Mouse (Mus musculus) urinary bladder, adult 2 months (tissue): Measurements from ENCODE around the gene Cdc42. TPM values are rescaled to one million over a fixed set of nuclear protein-coding genes. Genes with fewer than 3 reads are reported as not detected.

Source experiments
- DNase-seq: peaks from one replicate; pipeline ENCODE4 v3.0.0; 2022; ENCODE audit warnings: low spot score
- polyA plus RNA-seq: library from polyadenylated mRNA; depleted of rRNA; stranded (reverse); fragments of >200 nt; gene quantifications from 2 replicates; pipeline ENCODE4 v1.2.3, GENCODE M21; 2012; rRNA removed

The Cdc42 gene
- polyA plus RNA-seq, 1 experiment: 326 TPM

DNA sequence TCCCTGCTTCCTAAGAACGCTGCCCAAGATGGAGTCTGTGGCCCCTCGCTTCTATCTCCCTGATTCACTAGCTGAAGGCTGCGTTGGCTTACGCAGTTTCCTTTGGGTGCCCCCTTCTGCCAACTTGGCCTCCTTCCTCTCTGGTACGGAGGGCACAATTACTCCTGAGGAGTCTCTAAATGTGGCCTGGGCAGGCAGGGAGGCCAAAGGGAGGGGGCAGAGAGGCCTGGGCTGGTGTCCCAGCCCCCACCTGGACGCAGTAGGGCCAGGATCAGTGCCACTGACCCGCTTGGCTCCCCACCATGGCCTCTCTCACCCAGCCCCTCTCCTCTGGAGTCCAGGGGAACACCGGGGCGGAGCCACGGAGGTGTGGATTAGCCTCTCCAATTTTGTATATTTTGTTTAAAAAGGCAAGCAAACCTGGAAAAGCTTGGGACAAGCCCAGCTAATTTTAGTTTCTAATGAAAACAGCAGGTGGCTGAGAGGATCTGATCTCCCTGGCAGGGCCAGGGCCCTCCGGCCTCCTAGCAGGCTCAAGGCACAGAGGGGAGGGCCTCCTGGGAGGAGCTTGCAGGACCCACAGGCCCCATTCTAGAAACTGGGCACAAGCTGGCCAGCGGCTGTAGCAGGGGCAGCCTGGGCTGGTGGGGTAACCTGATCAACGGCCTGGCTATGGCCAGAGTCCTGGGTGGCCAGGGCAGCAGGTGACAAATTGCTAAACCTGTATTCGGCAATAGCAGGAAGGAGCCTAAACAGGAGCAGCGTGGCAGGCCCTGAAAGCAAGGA is 71.5 kb downstream of the Cdc42 start:
- no peak for DNase-seq

DNA sequence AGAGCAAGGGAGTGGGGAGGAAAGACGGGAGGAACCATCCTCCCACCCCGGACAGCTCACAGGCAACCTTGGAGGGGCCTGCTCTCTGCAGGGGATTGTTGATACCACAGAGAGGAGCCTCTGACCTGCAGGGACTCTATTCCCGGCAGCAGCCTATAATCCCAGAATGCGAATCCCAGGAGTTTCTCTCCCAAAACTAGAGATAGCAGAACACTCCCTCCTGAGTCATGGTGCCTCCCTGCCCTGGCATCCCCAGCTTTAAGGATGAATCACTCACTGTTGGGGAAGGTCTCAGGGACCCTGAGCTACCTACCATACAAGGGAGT is 74.2 kb downstream of the Cdc42 start:
- no peak for DNase-seq

DNA sequence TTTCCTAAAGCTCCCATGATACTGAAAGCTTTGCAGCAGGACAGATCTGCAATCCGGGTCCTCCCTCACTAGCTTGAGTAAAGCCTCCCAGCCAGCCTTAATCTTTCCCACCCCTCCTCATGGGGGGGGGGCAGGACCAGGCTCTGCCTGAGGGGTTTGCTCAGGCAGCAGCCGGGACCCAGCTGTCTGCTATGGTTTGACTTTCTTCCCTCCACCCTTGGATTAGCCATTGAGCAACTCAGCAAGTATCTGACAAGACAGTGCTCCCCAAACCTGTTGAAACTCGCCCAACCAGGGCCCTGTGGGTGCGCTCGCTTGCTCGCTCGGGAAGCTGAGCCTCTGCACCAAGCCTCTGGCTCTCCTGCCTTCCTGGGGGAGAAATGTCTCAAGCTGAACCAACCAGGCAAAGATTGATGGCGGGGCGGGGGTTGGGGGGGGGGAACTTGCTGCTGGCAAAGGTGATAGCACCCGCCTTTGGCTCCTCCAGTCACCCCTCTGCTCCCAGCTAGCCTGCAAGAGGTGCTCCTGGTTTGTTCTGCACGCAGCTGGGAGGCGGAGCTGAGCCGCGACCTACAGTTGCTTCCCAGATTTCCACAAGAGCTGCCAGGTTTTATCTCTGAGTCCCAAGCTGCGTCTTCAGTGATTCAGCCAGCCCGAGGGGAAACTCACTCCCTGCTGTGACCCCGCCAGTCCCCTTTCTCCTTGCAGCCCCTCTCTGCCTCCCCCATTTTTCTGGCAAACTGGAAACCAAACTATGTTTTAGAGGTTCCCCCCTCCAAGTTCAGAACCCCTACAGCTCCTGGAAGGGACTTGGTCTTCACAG is 74.7 kb downstream of the Cdc42 start:
- no peak for DNase-seq

DNA sequence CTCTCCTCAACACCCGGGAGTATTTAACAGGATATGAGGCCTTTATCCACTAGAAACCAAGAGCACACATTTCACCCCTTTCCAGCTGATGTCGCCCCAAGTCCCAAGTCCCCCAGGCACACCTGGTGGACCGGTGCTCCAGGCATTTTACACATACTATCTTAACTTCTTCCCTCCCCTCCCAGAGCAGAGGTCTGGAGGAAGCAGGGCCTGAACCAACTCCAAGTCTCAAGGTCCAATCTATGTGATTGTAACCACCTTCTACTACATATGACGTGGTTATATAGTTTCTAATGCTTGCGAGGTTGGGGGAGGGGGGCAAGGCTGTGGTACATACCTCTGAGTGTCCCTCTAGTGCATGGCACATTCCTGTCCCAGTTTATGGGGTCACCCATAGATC is 75.4 kb downstream of the Cdc42 start:
- DNase-seq: no peak

GRCm38 (mm10) chr4:137281273-137281672 is 76.2 kb downstream of the Cdc42 start:
- DNase-seq: no peak

DNA sequence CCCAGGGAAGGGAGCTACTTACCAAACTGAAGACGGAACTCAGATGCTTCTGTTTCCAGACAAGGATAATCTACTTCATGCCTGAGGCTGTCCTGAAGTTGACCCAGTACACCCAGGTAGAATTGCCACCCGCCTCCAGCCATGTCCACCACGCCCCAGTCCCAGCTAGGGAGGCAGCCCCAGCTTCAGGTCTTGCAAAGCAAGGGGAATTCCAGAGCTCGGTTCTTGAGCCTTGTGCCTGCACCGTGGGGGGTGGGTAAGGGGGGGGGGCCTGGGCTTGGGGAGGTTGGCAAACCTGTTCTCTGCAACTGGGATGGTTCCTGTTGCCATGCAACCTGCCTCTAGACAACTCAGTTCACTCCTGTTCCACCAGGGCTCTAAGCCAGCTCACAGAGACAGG is 78.2 kb downstream of the Cdc42 start:
- no peak for DNase-seq

DNA sequence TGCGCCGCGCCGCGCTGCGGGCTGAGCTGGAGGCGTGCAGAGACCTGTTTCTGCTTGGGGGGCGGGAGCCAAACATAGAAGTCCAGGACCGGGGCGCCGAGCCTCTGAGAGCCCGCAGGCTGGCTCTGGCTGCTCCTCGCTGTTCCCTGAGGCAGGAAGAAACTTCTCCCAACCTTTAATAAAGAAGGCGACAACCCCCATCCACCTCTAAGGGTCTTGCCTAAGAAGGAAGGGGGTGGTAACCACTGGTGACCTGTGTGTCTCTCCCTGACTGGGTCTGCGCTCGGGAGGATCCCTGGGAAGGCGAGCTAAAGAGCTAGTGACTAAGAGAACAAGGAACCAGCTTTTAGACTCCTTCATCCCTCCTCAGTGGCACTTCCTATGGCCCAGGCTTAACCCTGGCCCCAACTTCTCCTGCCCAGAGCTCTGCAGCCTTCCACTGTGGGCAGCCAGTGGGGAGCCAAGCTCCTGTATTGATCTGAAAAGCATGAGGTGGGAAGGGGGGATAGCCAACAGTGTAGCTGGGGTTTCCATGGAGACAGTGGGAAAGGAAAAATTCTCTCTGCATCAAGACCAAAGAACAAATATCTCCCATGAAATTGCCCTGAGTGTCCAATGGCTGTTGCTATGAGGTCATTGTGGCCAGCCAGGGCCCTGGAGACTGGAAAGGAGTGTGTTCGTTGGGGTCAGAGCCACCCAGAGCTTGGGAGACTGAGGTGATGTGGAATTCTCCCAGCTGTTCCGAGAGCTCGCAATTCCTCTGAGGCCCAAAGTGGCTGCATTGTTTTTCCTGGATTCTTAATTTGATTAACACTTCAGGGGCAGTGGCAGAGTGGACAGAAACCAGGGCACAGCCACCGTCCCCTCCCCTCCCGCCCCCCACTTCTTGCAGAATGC is 79.1 kb downstream of the Cdc42 start:
- DNase-seq: no peak

DNA sequence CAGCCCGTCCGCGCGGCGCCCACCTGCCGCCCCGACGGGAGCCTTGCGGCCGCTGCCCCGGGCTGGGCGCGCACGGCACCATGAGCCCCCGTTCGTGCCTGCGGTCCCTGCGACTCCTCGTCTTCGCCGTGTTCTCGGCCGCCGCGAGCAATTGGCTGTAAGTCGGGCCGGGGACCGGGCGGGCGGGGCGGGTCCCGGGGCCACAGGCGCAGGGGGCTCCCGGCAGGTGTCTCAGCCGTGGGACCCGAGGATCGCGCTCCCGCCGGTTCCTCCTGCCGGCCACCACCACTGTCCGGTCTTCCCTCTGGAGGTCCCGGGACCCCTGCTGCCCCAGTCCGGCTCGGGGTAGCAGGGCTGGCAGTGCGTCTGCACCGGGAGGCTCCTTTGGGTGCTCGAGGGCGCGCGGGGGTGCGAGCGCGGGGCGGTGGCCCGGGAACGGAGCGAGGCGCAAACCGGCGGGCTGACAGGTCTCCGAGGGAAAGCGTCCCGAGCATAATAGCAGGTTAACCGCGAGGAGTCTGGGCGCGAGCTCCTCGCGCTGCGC is 79.8 kb downstream of the Cdc42 start:
- no peak for DNase-seq

DNA sequence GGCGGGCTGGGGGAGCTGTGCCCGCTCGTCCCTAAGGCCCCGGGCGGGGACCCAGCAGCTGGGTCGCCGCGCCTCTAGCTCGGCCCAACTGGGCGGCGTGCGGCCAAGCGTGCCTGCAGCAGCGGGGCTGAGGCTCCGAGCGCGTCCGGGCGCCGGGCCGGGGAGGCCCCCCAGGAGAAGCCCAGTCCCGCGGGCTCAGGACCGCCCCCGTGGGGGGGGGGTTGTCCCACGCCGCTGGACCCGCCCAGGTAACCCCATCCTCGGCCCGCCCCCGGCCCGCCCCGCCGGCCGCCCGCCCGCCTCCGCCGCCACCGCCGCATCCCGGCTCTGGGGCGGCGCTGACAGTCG is 80.4 kb downstream of the Cdc42 start, which contains the start of gene Wnt4:
TSS of gene Wnt4 (plus strand) at position 324 of the 348 bp plus-strand sequence.
- peak; percentile 66 for DNase-seq

GRCm38 (mm10) chr4:137276443-137277165 is 80.9 kb downstream of the Cdc42 start:
- no peak for DNase-seq

GRCm38 (mm10) chr4:137274304-137274703 is 83.2 kb downstream of the Cdc42 start:
- DNase-seq: no peak

DNA sequence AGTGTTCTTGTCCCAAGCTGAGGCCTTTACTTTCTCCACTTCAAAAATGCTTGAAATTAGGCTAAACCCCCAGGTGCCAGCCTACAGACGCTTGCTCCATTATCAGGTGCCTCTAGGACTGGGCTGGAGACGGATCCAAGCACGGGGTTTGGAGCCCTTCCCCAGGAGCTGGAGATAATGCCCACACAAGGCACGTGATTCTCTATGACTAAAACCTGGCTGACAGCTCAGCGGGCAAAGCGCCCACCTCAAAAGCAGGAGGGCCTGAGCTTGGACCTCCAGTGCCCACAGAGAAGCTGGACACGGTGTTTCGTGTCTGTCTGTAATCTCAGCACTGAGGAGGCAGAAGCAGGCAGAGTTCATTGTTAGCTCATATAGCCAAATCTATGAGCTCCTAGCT is 85.7 kb downstream of the Cdc42 start:
- no peak for DNase-seq

Other genes with a start within 250 kb of the Cdc42 start
- gene Wnt4, start 80.2 kb downstream of the Cdc42 start, polyA plus RNA-seq: 25.1 and 28.3 TPM in 2 replicates
- gene Cela3a, start 52.1 kb upstream of the Cdc42 start, polyA plus RNA-seq: not detected in 2 replicates
- gene Cela3b, start 72.8 kb upstream of the Cdc42 start, polyA plus RNA-seq: 0.34 TPM in 1 of 2 replicates, not detected in the other
- gene 1700013G24Rik, start 95.6 kb upstream of the Cdc42 start, polyA plus RNA-seq: not detected in 2 replicates
- 35.5 and 115 TPM in 2 replicates for gene Hspg2, start 111.0 kb upstream of the Cdc42 start, polyA plus RNA-seq
- not detected in 2 replicates for gene Ldlrad2, start 216.8 kb upstream of the Cdc42 start, polyA plus RNA-seq
- gene Usp48, start 236.0 kb upstream of the Cdc42 start, polyA plus RNA-seq: 75.9 and 80.7 TPM in 2 replicates